Mouse (Mus musculus): ENCODE data around the gene Ttll12. TPM values are rescaled to one million over a fixed set of nuclear protein-coding genes. Genes with fewer than 3 reads are reported as not detected.

The Ttll12 gene
- polyA plus RNA-seq (2014; fragmentation: Nextera tagmentation; extraction: Ambion mirVana): 18.6 and 19.8 TPM in 2 replicates

DNA sequence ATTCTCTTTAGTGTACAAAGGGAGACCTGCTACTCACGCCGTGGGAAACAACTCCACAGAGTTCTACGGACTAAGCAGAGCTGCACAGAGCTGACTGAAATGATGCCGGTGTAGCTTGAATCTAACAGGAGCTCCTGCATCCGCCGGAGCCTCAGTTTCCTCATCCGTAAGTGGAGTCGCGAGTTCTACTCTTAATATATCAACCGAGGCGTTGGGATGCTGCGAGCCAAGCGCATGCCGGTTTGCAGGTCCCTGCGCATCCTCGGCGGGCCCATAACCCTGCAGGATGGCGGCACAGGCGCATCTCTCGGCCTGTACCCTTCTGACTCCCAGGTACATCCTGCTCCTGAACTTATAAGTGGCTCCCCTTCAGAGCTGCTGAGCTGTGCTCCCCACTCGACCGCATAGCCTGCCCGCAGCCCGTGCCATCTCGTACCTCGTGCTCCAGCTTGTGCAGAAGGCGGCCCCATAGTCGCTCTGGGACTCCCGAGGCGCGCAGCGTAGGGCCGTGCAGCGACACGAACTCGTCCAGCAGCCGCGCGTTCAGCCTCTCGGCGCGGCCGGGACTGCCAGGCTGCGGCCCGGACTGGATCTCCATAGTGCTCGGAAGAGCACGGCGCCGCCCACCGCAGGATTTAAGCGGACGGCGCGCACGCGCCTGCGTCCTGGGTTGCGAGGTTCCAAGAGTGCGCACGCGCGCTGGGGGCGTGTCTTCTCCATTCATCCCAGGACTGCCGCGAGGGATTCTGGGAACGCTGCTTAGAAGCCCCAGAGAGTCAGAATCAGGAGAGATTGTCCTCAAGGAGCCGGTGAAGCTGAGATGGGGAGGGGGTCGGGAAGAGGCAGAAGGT, at the start of gene Ttll12:
Gene Ttll12 (minus strand): TSS at position 645 of the 851 bp plus-strand sequence.
- Histone ChIP-seq H3K27ac (replicated peaks in 1 of 2; ENCODE audit: control insufficient read depth in 1 of 2, insufficient read depth in 1 of 2, low read depth in 2 of 2, low read length in 2 of 2) (0 out of 4 replicates have a peak within 1 kb of the TSS, but pooled peaks of 1 of the 2 experiments have one; percentile 21), H3K4me2 (ENCODE audit: low read length) (peak within 1 kb of the TSS; percentile 88), H3K4me1 (ENCODE audit: control insufficient read depth in 2 of 2, insufficient read depth in 2 of 2, low read length in 2 of 2) (peaks cover 18 to 21% of the 10 kb centered on the region in 2 experiments), H3K4me3 (ENCODE audit: control insufficient read depth in 1 of 2, insufficient read depth in 1 of 2, low read depth in 1 of 2, low read length in 2 of 2) (peak within 1 kb of the TSS; percentile 76 to 83), H3K9me3 (ENCODE audit: control insufficient read depth, low read length) (no peaks in the 10 kb centered on the region), H3K36me3 (ENCODE audit: control insufficient read depth, insufficient read depth, low read length) (no peaks in the 10 kb centered on the region), H3K9ac (ENCODE audit: low read length) (peak within 1 kb of the TSS; percentile 80), H3K27me3 (ENCODE audit: control insufficient read depth, insufficient read depth, low read length) (no peaks in the 10 kb centered on the region)
- under 1% methylated on average over 68 of the region's 68 CpGs for WGBS
- ATAC-seq (ENCODE audit: insufficient number of reproducible peaks, insufficient read depth, low FRiP score, low read depth): peak; percentile 87

GRCm38 (mm10) chr15:83642518-83642917, 47.6 kb upstream of the Ttll12 start:
- Histone ChIP-seq H3K27me3 (ENCODE audit: control insufficient read depth, insufficient read depth, low read length) (no peaks in the 10 kb centered on the region), H3K36me3 (ENCODE audit: control insufficient read depth, insufficient read depth, low read length) (no peaks in the 10 kb centered on the region), H3K9ac (ENCODE audit: low read length) (no peak overlapping the region), H3K4me2 (ENCODE audit: low read length) (no peak overlapping the region), H3K4me1 (ENCODE audit: control insufficient read depth in 2 of 2, insufficient read depth in 2 of 2, low read length in 2 of 2) (peaks cover 21 to 27% of the 10 kb centered on the region in 2 experiments), H3K4me3 (ENCODE audit: control insufficient read depth in 1 of 2, insufficient read depth in 1 of 2, low read depth in 1 of 2, low read length in 2 of 2) (no peak overlapping the region), H3K9me3 (ENCODE audit: control insufficient read depth, low read length) (no peaks in the 10 kb centered on the region), H3K27ac (replicated peaks in 1 of 2; ENCODE audit: control insufficient read depth in 1 of 2, insufficient read depth in 1 of 2, low read depth in 2 of 2, low read length in 2 of 2) (no peak overlapping the region)
- no peak for ATAC-seq (ENCODE audit: insufficient number of reproducible peaks, insufficient read depth, low FRiP score, low read depth)
- WGBS: 91% methylated on average over 6 of the region's 6 CpGs

DNA sequence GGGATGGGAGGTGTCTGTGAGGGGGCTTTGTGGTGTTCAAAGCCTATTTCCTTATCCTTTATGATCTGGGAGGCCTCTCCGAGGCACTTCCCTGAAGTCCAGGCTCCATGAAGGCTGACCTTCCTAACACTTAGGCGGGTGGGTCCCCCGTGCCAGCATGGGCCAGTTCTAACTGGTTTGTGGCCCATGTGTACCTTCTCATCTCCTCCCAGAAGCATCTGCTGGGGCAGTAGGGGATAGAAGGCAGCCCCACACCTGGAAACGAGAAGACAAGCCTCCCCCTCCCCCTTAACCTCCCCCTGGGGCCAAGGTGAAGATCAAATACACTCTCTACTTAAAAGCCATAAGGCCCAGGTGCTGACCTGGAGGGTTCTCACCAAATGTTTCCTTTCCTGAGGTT, 45.3 kb upstream of the Ttll12 start:
- H3K27ac ChIP-seq (replicated peaks in 1 of 2; ENCODE audit: control insufficient read depth in 1 of 2, insufficient read depth in 1 of 2, low read depth in 2 of 2, low read length in 2 of 2): peak overlapping the region in 1 of 2 experiments; percentile 44; a peak in 1 of 4 replicates
- peaks cover 32 to 34% of the 10 kb centered on the region in 2 experiments for H3K4me1 ChIP-seq (ENCODE audit: control insufficient read depth in 2 of 2, insufficient read depth in 2 of 2, low read length in 2 of 2)
- no peak for ATAC-seq (ENCODE audit: insufficient number of reproducible peaks, insufficient read depth, low FRiP score, low read depth)
- no peaks in the 10 kb centered on the region for H3K27me3 ChIP-seq (ENCODE audit: control insufficient read depth, insufficient read depth, low read length)
- H3K36me3 ChIP-seq (ENCODE audit: control insufficient read depth, insufficient read depth, low read length): no peaks in the 10 kb centered on the region
- no peaks in the 10 kb centered on the region for H3K9me3 ChIP-seq (ENCODE audit: control insufficient read depth, low read length)
- no peak overlapping the region for H3K4me2 ChIP-seq (ENCODE audit: low read length)
- H3K4me3 ChIP-seq (ENCODE audit: control insufficient read depth in 1 of 2, insufficient read depth in 1 of 2, low read depth in 1 of 2, low read length in 2 of 2): no peak overlapping the region
- WGBS: 50% methylated on average over 4 of the region's 4 CpGs
- no peak overlapping the region for H3K9ac ChIP-seq (ENCODE audit: low read length)

DNA sequence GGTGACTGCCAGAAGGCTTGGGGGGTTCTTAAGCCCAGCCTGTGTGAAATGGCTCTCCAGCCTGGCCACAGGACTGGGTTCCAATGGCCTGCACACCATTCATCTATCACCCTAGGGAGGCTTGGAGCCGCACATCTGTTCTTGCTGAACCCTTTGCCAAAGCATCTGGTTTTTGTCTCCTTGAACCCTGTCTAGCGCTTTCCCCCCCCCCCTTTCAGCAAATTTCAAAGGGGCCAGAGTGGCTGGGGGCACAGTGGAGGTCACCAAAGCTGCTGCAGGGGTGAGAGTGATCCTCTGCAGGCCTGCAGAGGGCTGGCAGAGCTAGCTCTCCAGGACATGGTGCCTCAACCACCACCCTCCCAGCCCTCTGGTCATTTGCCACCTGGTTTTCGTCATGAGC, 44.2 kb upstream of the Ttll12 start:
- 24% methylated on average over 3 of the region's 3 CpGs for WGBS
- no peak overlapping the region for H3K4me3 ChIP-seq (ENCODE audit: control insufficient read depth in 1 of 2, insufficient read depth in 1 of 2, low read depth in 1 of 2, low read length in 2 of 2)
- ATAC-seq (ENCODE audit: insufficient number of reproducible peaks, insufficient read depth, low FRiP score, low read depth): peak; percentile 54

DNA sequence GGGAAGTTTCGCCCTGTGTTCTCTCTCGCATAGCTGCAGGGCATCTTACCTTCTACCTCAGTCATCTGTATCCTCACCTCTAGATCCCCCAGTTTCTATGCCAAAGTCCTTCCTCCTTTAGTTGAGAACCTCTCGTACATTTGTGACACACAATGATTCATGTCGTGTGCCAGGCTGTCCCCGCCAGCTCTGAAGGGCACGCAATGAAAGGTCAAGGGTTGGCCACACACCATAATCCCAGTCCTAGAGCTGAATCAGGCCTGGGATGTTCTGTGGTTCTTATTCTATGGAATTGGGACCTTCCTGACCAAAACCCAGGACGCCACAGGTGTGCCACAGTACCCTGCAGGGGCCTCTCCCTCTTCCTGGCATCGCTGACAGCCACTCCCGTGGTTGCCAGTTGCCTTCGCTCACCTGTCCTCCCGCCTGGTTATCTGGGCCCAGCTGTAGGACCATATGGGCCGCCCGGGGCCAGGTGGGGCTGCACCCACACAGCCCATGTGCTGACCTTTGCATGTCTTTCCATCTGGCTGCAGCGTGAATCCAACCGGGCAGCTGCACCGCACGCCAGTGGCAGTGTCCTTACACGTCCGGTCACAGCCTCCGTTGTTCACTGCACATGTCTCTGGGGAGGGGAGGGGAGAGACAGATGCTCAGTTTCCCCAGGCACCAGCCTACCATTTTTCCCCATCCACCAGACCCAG, 43.4 kb upstream of the Ttll12 start:
- no peak for ATAC-seq (ENCODE audit: insufficient number of reproducible peaks, insufficient read depth, low FRiP score, low read depth)
- H3K9me3 ChIP-seq (ENCODE audit: control insufficient read depth, low read length): no peaks in the 10 kb centered on the region
- H3K27me3 ChIP-seq (ENCODE audit: control insufficient read depth, insufficient read depth, low read length): no peaks in the 10 kb centered on the region
- H3K4me1 ChIP-seq (ENCODE audit: control insufficient read depth in 2 of 2, insufficient read depth in 2 of 2, low read length in 2 of 2): peaks cover 32 to 34% of the 10 kb centered on the region in 2 experiments
- no peak overlapping the region for H3K4me2 ChIP-seq (ENCODE audit: low read length)
- no peaks in the 10 kb centered on the region for H3K36me3 ChIP-seq (ENCODE audit: control insufficient read depth, insufficient read depth, low read length)
- H3K27ac ChIP-seq (replicated peaks in 1 of 2; ENCODE audit: control insufficient read depth in 1 of 2, insufficient read depth in 1 of 2, low read depth in 2 of 2, low read length in 2 of 2): peak overlapping the region in 1 of 2 experiments; percentile 43; a peak in 1 of 4 replicates
- WGBS: 87% methylated on average over 20 of the region's 20 CpGs
- H3K4me3 ChIP-seq (ENCODE audit: control insufficient read depth in 1 of 2, insufficient read depth in 1 of 2, low read depth in 1 of 2, low read length in 2 of 2): no peak overlapping the region
- no peak overlapping the region for H3K9ac ChIP-seq (ENCODE audit: low read length)

More for the DNA sequence above, 44.2 kb upstream of the Ttll12 start:
- Histone ChIP-seq H3K27me3 (ENCODE audit: control insufficient read depth, insufficient read depth, low read length) (no peaks in the 10 kb centered on the region), H3K9ac (ENCODE audit: low read length) (no peak overlapping the region), H3K4me2 (ENCODE audit: low read length) (no peak overlapping the region), H3K9me3 (ENCODE audit: control insufficient read depth, low read length) (no peaks in the 10 kb centered on the region), H3K36me3 (ENCODE audit: control insufficient read depth, insufficient read depth, low read length) (no peaks in the 10 kb centered on the region), H3K27ac (replicated peaks in 1 of 2; ENCODE audit: control insufficient read depth in 1 of 2, insufficient read depth in 1 of 2, low read depth in 2 of 2, low read length in 2 of 2) (0 out of 4 replicates have a peak overlapping the region, but pooled peaks of 1 of the 2 experiments have one; percentile 43), H3K4me1 (ENCODE audit: control insufficient read depth in 2 of 2, insufficient read depth in 2 of 2, low read length in 2 of 2) (peaks cover 32 to 34% of the 10 kb centered on the region in 2 experiments)

- H3K36me3 ChIP-seq (ENCODE audit: control insufficient read depth, insufficient read depth, low read length): no peaks in the 10 kb centered on the region
- no peak overlapping the region for H3K27ac ChIP-seq (replicated peaks in 1 of 2; ENCODE audit: control insufficient read depth in 1 of 2, insufficient read depth in 1 of 2, low read depth in 2 of 2, low read length in 2 of 2)
- no peak overlapping the region for H3K4me3 ChIP-seq (ENCODE audit: control insufficient read depth in 1 of 2, insufficient read depth in 1 of 2, low read depth in 1 of 2, low read length in 2 of 2)
- no peak for ATAC-seq (ENCODE audit: insufficient number of reproducible peaks, insufficient read depth, low FRiP score, low read depth)
- H3K9me3 ChIP-seq (ENCODE audit: control insufficient read depth, low read length): no peaks in the 10 kb centered on the region
- no peak overlapping the region for H3K4me2 ChIP-seq (ENCODE audit: low read length)
- WGBS: 36% methylated on average over 6 of the region's 6 CpGs
- H3K27me3 ChIP-seq (ENCODE audit: control insufficient read depth, insufficient read depth, low read length): no peaks in the 10 kb centered on the region
- peaks cover 32 to 34% of the 10 kb centered on the region in 2 experiments for H3K4me1 ChIP-seq (ENCODE audit: control insufficient read depth in 2 of 2, insufficient read depth in 2 of 2, low read length in 2 of 2)
- no peak overlapping the region for H3K9ac ChIP-seq (ENCODE audit: low read length)
Measured at GRCm38 (mm10) chr15:83636759-83637158, 41.8 kb upstream of the Ttll12 start.

DNA sequence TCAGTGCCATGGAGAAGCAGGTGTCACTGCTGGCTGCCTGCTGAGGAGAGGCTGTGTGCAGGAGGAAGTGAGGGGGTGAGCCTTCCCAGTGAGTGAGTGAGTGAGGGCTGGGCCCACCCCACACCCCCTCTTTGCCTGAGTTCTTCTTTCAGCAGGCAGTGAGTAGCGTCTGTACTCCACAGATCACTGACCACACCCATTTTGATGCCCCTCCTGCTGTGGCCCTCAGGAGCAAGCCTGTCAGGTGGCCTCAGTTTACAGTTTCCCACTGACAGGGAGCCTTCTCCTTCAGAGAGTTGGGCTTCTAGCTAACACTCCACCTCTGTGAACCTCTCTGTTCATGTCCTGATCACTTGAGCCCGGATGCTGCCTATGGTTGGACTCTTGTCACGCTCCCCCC, 40.3 kb upstream of the Ttll12 start:
- Histone ChIP-seq H3K27ac (replicated peaks in 1 of 2; ENCODE audit: control insufficient read depth in 1 of 2, insufficient read depth in 1 of 2, low read depth in 2 of 2, low read length in 2 of 2) (no peak overlapping the region), H3K4me2 (ENCODE audit: low read length) (no peak overlapping the region), H3K27me3 (ENCODE audit: control insufficient read depth, insufficient read depth, low read length) (no peaks in the 10 kb centered on the region), H3K36me3 (ENCODE audit: control insufficient read depth, insufficient read depth, low read length) (no peaks in the 10 kb centered on the region), H3K9me3 (ENCODE audit: control insufficient read depth, low read length) (no peaks in the 10 kb centered on the region), H3K4me3 (ENCODE audit: control insufficient read depth in 1 of 2, insufficient read depth in 1 of 2, low read depth in 1 of 2, low read length in 2 of 2) (no peak overlapping the region), H3K9ac (ENCODE audit: low read length) (no peak overlapping the region), H3K4me1 (ENCODE audit: control insufficient read depth in 2 of 2, insufficient read depth in 2 of 2, low read length in 2 of 2) (peaks cover 31 to 32% of the 10 kb centered on the region in 2 experiments)
- 40% methylated on average over 3 of the region's 3 CpGs for WGBS
- ATAC-seq (ENCODE audit: insufficient number of reproducible peaks, insufficient read depth, low FRiP score, low read depth): no peak
